Mouse (Mus musculus): ENCODE data around the gene Cd47.

- TF ChIP-seq EP300 (IDR thresholded peaks at IDR 0.05; ENCODE audit: low read depth) = no peak
- no peak for TF ChIP-seq CTCF (IDR thresholded peaks at IDR 0.05; ENCODE audit: low read depth)
These were observed 73.6 kb downstream of the Cd47 start for GRCm38 (mm10) chr16:49873918-49874317.

Measured in heart, postnatal 0 days (tissue).